In genomic region chr1:178936457-178936856, GRCm38 (mm10) we compare ENCODE assay signal across 13 mouse cellular contexts.
DNase-seq lines count a peak whose midpoint lies in the region; ATAC-seq lines count a peak whose summit lies in the region.
"Had no signal": no experiment of that assay in that cellular context is flagged by ENCODE, and none has a peak within 500 bp of the region (broad histone marks: within the 10 kb centered on the region; RNA-seq: fewer than 3 reads in every experiment).

No protein-coding gene starts in this region.

- H3K4me3 ChIP-seq in embryonic facial prominence, embryonic 12.5 days, result no peak overlapping the region
- H3K4me3 ChIP-seq in embryonic facial prominence, embryonic 10.5 days, result no peak overlapping the region
- H3K4me3 ChIP-seq in kidney, embryonic 15.5 days (replicated peaks), result no peak overlapping the region
- H3K4me3 ChIP-seq: hindbrain, embryonic 10.5 days; intestine, embryonic 15.5 days had no signal

- H3K9me3 ChIP-seq in embryonic facial prominence, embryonic 12.5 days, result no peaks in the 10 kb centered on the region
- H3K9me3 ChIP-seq in embryonic facial prominence, embryonic 10.5 days, result no peaks in the 10 kb centered on the region
- H3K9me3 ChIP-seq in kidney, embryonic 15.5 days (replicated peaks), result no peaks in the 10 kb centered on the region
- H3K9me3 ChIP-seq: hindbrain, embryonic 10.5 days; intestine, embryonic 15.5 days had no signal

- H3K4me1 ChIP-seq in embryonic facial prominence, embryonic 12.5 days, result peaks cover 12% of the 10 kb centered on the region; the same call in 1 of the 2 replicates
- peaks cover 7% of the 10 kb centered on the region; the same call in 1 of the 2 replicates for H3K4me1 ChIP-seq in embryonic facial prominence, embryonic 10.5 days
- peaks cover 8% of the 10 kb centered on the region; the same call in 1 of the 2 replicates for H3K4me1 ChIP-seq in kidney, embryonic 15.5 days
- H3K4me1 ChIP-seq: intestine, embryonic 15.5 days had no signal

- H3K27ac ChIP-seq in embryonic facial prominence, embryonic 12.5 days, result peak overlapping the region; percentile 67
- H3K27ac ChIP-seq in embryonic facial prominence, embryonic 10.5 days (replicated peaks), result no peak overlapping the region
- H3K27ac ChIP-seq in kidney, embryonic 15.5 days, result no peak overlapping the region
- H3K27ac ChIP-seq: hindbrain, embryonic 10.5 days; intestine, embryonic 15.5 days; liver, embryonic 14.5 days had no signal

- no peak for DNase-seq in embryonic facial prominence, embryonic 10.5 days (ENCODE audit: low spot score)
- DNase-seq in kidney, adult 11 months, result peak; percentile 16
- DNase-seq in kidney, adult 18-20 months, result no peak
- peak; percentile 87 for DNase-seq in NIH3T3 (ENCODE audit: low read depth)
- DNase-seq in layer of hippocampus, adult 18-20 months (ENCODE audit: low spot score in 2 of 2), result no peak
- DNase-seq in adrenal gland, postnatal 25 days, result no peak
- DNase-seq: cerebellum, postnatal 10 days had no signal

- WGBS in embryonic facial prominence, embryonic 12.5 days, result 35% methylated on average over 4 of the region's 4 CpGs
- 67% methylated on average over 4 of the region's 4 CpGs for WGBS in embryonic facial prominence, embryonic 10.5 days
- WGBS in kidney, embryonic 15.5 days, result 39% methylated on average over 4 of the region's 4 CpGs

- 0 out of 2 replicates have a peak, but pooled peaks have one; percentile 49 for ATAC-seq in embryonic facial prominence, embryonic 12.5 days (ENCODE audit: insufficient number of reproducible peaks, insufficient read depth, low FRiP score, low TSS enrichment)
- 0 out of 2 replicates have a peak, but pooled peaks have one; percentile 44 for ATAC-seq in kidney, embryonic 15.5 days (replicated peaks; ENCODE audit: low FRiP score)
- ATAC-seq: intestine, embryonic 15.5 days had no signal

- H3K4me2 ChIP-seq in embryonic facial prominence, embryonic 12.5 days (replicated peaks), result no peak overlapping the region
- H3K4me2 ChIP-seq in kidney, embryonic 15.5 days, result no peak overlapping the region
- H3K4me2 ChIP-seq: intestine, embryonic 15.5 days; midbrain, embryonic 11.5 days had no signal

- H3K9ac ChIP-seq in embryonic facial prominence, embryonic 12.5 days, result no peak overlapping the region
- H3K9ac ChIP-seq in kidney, embryonic 15.5 days, result no peak overlapping the region
- H3K9ac ChIP-seq: intestine, embryonic 15.5 days; liver, embryonic 14.5 days had no signal

- H3K27me3 ChIP-seq in embryonic facial prominence, embryonic 12.5 days, result no peaks in the 10 kb centered on the region
- H3K27me3 ChIP-seq in embryonic facial prominence, embryonic 10.5 days (replicated peaks; ENCODE audit: low read depth, poor library complexity, severe bottlenecking), result no peaks in the 10 kb centered on the region
- H3K27me3 ChIP-seq in kidney, embryonic 15.5 days, result no peaks in the 10 kb centered on the region
- H3K27me3 ChIP-seq: intestine, embryonic 15.5 days had no signal

- peaks cover 29% of the 10 kb centered on the region for H3K36me3 ChIP-seq in embryonic facial prominence, embryonic 12.5 days
- H3K36me3 ChIP-seq in embryonic facial prominence, embryonic 10.5 days (replicated peaks), result peaks cover 34% of the 10 kb centered on the region
- peaks cover 12% of the 10 kb centered on the region for H3K36me3 ChIP-seq in kidney, embryonic 15.5 days
- H3K36me3 ChIP-seq: hindbrain, embryonic 10.5 days; intestine, embryonic 15.5 days had no signal

Comparison
In these comparisons a context has a peak if more than half of its experiments do, and no peak if none do; other contexts are left out.
1. DNase-seq: peak in kidney, adult 11 months (single experiment) and NIH3T3 (single experiment); none in embryonic facial prominence, embryonic 10.5 days (single experiment), kidney, adult 18-20 months (single experiment), layer of hippocampus, adult 18-20 months (0 of 2) and adrenal gland, postnatal 25 days (single experiment).